Mouse (Mus musculus) erythroid progenitor cell, adult 5-6 weeks (primary cell): ENCODE data around the gene Alpi. TPM values are rescaled to one million over a fixed set of nuclear protein-coding genes. Genes with fewer than 3 reads are reported as not detected.

Experiments used
- ATAC-seq: replicated peaks from 2 replicates; pipeline ENCODE4 v1.8.0; 2016; ENCODE audit warnings: moderate number of reproducible peaks, mild to moderate bottlenecking, moderate TSS enrichment, inconsistent platforms; ENCODE audit not compliant: poor library complexity, low FRiP score, severe bottlenecking
- total RNA-seq, 2 experiments: library from RNA; stranded (forward) in 1 of 2; stranded (reverse) in 1 of 2; fragments of 150-400 nt in 1 of 2; fragments of 186-747, 209-891 nt in 1 of 2; gene quantifications; 2 replicates each; pipeline versions ENCODE4 v1.2.3 to v1.2.4; 2015 to 2017; ENCODE audit warnings: low replicate concordance in 2 of 2

The Alpi gene
- total RNA-seq, 2 experiments from 2014 or later = not detected

- peak; percentile 44; the same call in 1 of the 2 replicates for ATAC-seq
Measured at GRCm38 (mm10) chr1:87070720-87071119, 30.7 kb downstream of the Alpi start.

DNA sequence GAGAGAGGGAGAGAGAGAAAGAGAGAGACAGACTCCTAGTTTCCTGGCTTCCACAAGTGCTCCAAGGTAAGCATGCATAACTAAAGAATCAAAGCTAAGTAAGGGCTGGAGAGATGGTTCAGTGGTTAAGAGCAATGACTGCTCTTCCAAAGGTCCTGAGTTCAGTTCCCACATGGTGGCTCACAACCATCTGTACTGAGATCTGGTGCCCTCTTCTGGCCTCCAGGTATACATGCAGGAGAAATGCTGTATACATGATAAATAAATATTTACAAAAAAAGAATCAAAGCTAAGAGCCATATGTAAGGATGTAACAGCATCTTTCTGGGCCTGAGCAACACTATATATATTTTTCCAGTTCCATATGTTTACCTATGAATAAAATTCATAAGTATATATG, 40.5 kb downstream of the Alpi start:
- ATAC-seq = no peak

DNA sequence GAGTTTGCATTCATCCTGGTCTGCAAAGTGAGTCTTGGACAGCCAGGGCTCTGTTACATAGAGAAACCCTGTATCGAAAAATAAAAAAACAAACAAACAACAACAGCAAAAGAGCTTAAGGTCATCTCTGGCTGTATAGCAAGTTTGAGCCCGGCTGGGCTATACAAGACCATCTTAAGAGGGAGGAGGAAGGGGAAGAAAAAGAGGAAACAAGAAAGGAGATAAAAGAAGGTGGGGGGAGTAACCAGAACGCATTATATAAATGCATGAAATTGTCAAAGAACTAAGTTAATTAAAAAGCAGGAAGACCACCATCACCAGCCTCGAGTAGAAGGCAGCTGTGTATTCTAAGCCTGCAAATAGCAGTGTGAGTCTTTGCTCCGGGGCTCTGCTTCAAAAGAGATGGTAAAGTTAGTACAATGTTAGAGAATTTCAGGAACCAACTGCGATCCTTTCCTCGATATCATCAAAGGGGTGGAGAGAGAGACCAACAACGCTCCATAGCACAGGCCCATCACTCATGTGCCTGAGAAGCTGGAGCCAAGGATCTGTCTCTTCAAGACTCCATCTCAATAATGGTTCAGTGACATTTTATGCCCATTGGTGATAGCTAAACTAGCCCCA, 42.3 kb downstream of the Alpi start:
- no peak for ATAC-seq

DNA sequence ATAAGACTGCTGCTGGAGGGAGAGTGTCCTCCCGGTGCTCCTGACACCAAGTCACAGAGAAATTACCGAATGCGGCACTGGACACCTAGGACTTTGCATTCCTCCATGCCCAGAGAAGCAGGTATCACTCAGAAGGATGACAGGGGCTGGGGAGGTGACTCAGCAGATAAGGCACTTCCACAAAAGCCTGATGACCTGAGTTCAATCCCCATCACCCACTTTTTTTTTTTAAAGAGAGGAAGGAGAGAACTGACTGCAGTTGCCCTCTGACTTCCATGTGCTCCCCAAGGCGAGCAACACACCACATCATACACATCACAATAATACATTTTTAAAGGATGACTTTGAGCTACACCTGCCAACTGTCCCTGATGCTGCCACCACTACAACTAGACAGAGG, 44.3 kb downstream of the Alpi start:
- 0 out of 2 replicates have a peak, but pooled peaks have one; percentile 30 for ATAC-seq

DNA sequence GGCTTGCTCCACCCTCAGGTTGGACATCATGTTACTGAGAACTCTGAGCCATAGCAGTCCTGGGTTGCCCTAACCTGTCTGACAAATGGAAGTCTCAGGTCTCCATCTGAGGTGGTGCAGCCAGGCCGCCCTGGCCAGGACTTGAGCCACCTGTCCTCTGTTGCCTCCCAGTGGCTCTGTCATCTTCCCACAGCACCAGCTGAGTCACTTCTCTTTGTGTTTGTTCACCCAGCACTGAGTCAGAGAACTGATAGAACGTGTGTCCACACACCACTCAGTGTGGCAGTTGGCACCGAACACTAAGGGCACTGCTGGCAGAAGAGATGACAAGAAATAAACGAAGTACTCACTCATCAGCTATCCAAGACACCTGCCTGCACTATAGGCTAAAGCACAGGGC, 50.0 kb downstream of the Alpi start:
- ATAC-seq = no peak

- ATAC-seq = no peak
Measured at GRCm38 (mm10) chr1:87050700-87051099, 50.7 kb downstream of the Alpi start.

GRCm38 (mm10) chr1:87050072-87050471, 51.3 kb downstream of the Alpi start:
- no peak for ATAC-seq

Other genes with a start within 250 kb of the Alpi start
- not detected in 2 replicates for gene Alppl2, start 11.7 kb downstream of the Alpi start, total RNA-seq (2015; ENCODE audit: low replicate concordance)
- not detected in 2 replicates for gene Alppl2, start 11.7 kb downstream of the Alpi start, total RNA-seq (2017; ENCODE audit: low replicate concordance)
- not detected in 2 replicates for gene Akp3, start 23.4 kb upstream of the Alpi start, total RNA-seq (2015; ENCODE audit: low replicate concordance)
- not detected in 2 replicates for gene Akp3, start 23.4 kb upstream of the Alpi start, total RNA-seq (2017; ENCODE audit: low replicate concordance)
- not detected in 2 replicates for gene Ecel1, start 54.9 kb upstream of the Alpi start, total RNA-seq (2015; ENCODE audit: low replicate concordance)
- gene Ecel1, start 54.9 kb upstream of the Alpi start, total RNA-seq (2017; ENCODE audit: low replicate concordance) = not detected in 2 replicates
- gene Prss56, start 81.7 kb upstream of the Alpi start, total RNA-seq (2015; ENCODE audit: low replicate concordance) = not detected in 2 replicates
- not detected in 2 replicates for gene Prss56, start 81.7 kb upstream of the Alpi start, total RNA-seq (2017; ENCODE audit: low replicate concordance)
- gene Chrnd, start 89.0 kb upstream of the Alpi start, total RNA-seq (2015; ENCODE audit: low replicate concordance) = not detected in 2 replicates
- gene Chrnd, start 89.0 kb upstream of the Alpi start, total RNA-seq (2017; ENCODE audit: low replicate concordance) = not detected in 2 replicates
- not detected in 2 replicates for gene Chrng, start 103.1 kb upstream of the Alpi start, total RNA-seq (2015; ENCODE audit: low replicate concordance)
- not detected in 2 replicates for gene Chrng, start 103.1 kb upstream of the Alpi start, total RNA-seq (2017; ENCODE audit: low replicate concordance)
- 37.8 and 49.9 TPM in 2 replicates for gene Eif4e2, start 112.3 kb upstream of the Alpi start, total RNA-seq (2015; ENCODE audit: low replicate concordance)
- gene Eif4e2, start 112.3 kb upstream of the Alpi start, total RNA-seq (2017; ENCODE audit: low replicate concordance) = 22.8 and 29.3 TPM in 2 replicates
- not detected in 2 replicates for gene Efhd1, start 162.8 kb upstream of the Alpi start, total RNA-seq (2015; ENCODE audit: low replicate concordance)
- gene Efhd1, start 162.8 kb upstream of the Alpi start, total RNA-seq (2017; ENCODE audit: low replicate concordance) = 1.8 TPM in 1 of 2 replicates, not detected in the other
- gene Gigyf2, start 225.4 kb upstream of the Alpi start, total RNA-seq (2015; ENCODE audit: low replicate concordance) = 84.0 and 90.5 TPM in 2 replicates
- 159 and 162 TPM in 2 replicates for gene Gigyf2, start 225.4 kb upstream of the Alpi start, total RNA-seq (2017; ENCODE audit: low replicate concordance)